Mouse (Mus musculus) adrenal gland, postnatal 25 days (tissue): ENCODE results near the gene Zfp113. TPM values are rescaled to one million over a fixed set of nuclear protein-coding genes. Genes with fewer than 3 reads are reported as not detected.
A peak's percentile ranks its signal among the peaks of the same experiment; 100 is the strongest.

Source experiments
- DNase-seq: peaks from one replicate; pipeline ENCODE4 v3.0.0; 2021; ENCODE audit warnings: mixed read lengths
- long read RNA-seq: library from polyadenylated mRNA; stranded (forward); transcript quantifications from one replicate; pipeline ENCODE4 v2.0.0, GENCODE M21; 2021
- total RNA-seq: library from RNA; stranded (reverse); gene quantifications from 2 replicates; pipeline ENCODE4 v1.2.3, GENCODE M21; 2021

The Zfp113 gene
- 11.4 and 14.1 TPM in 2 replicates for total RNA-seq
- long read RNA-seq, full-length matches to known transcripts = 5 of 6 reads
- long read RNA-seq, partial matches to known transcripts = 0 of 6 reads
- long read RNA-seq, other reads (novel, unspliced or antisense) = 1 of 6 reads

DNA sequence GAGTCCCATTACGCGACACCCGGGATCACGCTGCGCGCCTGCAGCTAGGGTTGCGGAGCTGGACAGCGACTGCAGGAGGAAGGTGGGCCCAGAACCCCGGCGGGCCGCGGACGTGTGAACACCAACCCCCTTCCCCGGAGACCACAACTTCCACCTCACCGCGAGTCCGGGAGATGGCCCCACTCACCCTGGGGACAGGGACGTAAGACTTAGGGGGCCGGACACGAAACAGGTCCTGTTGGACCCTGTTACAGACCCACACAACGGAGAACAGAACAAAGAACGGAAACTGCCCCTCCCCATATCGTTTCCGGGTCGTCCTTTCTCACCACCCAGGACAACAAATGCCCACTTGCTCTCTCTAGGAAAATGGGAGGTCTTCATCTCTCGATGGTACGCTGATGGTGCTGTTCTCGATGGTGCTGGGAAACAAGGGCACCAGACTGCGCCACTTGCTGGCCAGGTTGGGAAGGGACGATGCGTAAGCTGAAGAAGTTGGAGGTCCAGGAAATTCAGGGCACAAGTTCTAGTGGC lies at the start of gene Zfp113:
Gene Zfp113, minus strand, starts transcription at position 302 of the 534 bp plus-strand sequence.
- peak; percentile 76 for DNase-seq

GRCm38 (mm10) chr5:138202086-138202485 lies 46.5 kb upstream of the Zfp113 start:
- DNase-seq = no peak

GRCm38 (mm10) chr5:138199576-138199975 lies 44.0 kb upstream of the Zfp113 start:
- no peak for DNase-seq

GRCm38 (mm10) chr5:138195463-138195862 lies 39.9 kb upstream of the Zfp113 start:
- DNase-seq = no peak

DNA sequence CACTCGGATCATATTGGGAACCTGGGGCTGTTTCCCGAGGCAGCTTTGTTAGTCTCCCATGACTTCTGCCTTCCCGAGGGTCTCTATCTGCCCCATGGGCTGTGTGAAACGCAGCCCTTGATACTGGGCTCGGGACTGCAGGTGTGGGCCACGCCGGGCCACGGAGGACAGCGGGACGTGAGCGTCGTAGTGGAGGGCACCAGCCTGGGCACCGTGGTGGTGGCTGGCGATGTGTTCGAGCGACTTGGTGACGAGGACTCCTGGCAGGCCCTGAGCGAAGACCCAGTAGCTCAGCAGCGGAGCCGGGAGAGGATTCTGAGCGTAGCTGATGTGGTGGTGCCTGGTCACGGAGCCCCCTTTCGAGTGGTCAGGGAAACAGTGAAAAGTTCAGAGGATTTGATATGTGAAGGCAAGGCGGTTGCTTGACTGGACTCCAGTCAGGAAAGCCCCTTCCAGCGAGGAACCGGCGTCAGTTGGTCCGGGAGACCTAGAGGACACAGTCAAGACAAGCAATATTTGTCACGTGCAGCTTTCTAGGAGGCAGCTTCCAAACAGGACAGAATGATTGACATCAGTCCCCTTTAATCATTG lies 39.3 kb upstream of the Zfp113 start:
- peak; percentile 38 for DNase-seq

- DNase-seq = peak; percentile 74
Measured at GRCm38 (mm10) chr5:138193771-138194727, 38.5 kb upstream of the Zfp113 start, which contains the start of gene Mblac1. TSS of gene Mblac1 (plus strand) at chr5:138194314.

DNA sequence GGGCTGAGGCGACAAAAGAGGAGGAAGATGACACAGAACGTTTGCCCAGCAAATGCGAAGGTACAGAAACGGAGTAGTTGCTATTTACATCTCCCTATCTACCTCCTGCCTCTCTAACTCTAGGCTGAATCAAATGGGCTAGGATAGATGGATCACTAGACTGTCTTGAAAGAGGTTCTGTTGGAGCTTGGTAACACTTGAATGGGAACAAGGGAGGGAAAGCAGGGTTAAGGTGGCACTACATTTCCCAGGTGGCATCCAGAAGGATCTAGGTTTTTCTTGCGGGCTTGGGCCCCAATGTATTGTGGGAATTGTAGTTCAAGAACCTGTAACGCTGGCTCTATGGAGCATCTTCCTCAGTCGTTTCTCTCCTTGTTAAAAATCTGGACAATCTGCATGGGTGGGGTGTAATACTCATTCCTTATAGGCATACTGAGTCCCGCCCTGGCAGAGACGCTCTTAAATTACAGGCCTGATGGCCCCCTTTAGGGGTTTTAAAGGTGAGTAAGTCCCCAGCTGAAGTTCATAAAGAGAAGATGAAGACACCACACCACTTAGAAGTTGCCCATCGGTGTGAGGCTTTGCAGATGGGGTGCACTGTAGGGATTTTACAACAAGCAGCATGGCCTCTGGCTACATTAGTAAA lies 32.2 kb upstream of the Zfp113 start:
- DNase-seq = peak; percentile 31

DNA sequence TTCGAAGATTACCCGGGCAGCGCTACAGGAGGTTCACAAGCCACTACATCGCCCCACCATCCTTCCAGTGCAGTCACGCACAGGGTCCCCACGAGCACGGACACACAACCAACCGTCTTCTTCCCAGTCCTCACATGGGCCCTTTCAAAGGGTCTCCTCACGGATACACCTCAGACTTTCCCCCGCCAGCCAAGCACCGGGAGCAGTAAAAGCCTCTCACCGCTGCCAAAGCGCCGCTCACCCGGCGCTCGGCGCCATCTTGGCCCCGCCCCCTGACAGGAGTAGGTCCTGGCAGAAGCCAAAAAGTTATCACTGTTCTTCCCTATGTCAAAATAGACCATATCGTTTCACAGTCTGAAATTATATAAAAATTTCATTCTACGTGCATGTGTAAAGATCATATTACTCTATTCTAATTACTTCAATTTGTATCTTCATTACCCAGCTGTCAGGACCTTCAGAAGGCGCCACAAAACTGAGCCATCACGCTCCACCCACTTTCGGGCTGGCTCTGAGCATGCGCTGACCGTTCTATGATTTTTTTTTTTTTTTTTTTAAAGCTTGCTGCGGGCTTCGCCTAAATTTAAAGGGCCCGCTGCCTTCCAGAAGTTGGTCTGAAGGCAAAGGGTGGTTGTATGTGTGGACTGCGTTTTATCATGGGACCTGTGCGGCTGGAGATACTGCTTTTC lies 31.6 kb upstream of the Zfp113 start, which contains the start of the genes Taf6 and Cnpy4:
Gene Taf6, minus strand, starts transcription at position 502 of the 689 bp plus-strand sequence.
Gene Cnpy4, plus strand, starts transcription at position 536 of the 689 bp plus-strand sequence.
- peak; percentile 81 for DNase-seq

DNA sequence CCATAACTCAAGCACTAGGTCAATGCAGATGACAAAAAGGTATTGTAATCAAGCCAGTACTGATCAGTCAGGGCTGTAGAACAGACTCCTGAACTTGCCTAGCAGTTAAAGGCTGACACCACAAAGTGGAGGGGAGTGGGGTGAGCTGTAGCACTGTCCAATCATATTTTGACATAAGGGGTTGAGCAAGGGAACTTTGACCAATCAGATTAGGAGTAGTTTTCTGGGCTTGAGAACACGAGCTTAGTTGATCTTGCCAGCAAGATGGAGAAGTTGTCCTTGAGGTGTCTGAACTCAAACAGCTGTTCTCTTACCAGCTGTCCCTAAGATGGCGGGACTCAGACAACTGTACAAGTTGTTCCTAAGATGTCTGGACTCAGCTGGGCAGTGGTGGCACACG lies 17.7 kb upstream of the Zfp113 start:
- no peak for DNase-seq

DNA sequence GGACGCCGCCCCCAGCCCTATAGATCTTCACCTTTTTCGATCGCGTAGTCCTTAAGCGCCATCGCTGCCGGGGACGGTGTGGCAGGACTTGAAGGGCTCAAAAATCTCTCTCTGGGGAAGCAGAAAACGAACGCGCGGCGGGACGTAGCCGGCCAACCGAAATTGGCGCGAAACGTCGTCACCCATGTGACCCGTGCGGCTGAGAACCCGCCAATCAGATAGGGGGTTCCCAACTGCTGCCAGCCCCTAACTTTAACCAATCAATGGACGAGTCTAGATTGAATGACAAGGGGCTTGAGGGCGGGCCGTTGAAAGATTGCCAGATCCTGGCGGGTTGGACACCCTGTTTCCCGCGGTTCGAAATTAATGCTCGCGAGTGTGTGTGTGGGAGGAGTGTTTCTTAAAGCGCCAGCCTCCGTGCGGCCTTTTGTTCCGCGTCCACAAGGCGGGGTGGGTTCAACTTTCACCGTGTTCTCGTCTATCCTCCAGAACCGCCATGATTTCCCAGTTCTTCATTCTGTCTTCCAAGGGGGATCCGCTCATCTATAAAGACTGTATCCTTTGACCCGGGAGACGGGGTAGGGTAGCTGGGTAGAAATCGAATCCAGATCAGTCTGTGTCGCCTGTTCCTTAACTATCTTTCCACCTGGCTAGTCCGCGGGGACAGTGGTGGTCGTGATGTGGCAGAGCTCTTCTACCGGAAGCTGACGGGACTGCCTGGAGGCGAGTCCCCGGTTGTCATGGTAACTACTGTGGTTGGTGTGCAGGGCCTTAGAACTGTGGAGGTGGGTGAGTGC lies 16.3 kb upstream of the Zfp113 start, which contains the start of the genes Ap4m1 and Mcm7:
Gene Ap4m1, plus strand, starts transcription at position 308 of the 797 bp plus-strand sequence.
Gene Mcm7, minus strand, starts transcription at position 728 of the 797 bp plus-strand sequence.
- peak; percentile 95 for DNase-seq

DNA sequence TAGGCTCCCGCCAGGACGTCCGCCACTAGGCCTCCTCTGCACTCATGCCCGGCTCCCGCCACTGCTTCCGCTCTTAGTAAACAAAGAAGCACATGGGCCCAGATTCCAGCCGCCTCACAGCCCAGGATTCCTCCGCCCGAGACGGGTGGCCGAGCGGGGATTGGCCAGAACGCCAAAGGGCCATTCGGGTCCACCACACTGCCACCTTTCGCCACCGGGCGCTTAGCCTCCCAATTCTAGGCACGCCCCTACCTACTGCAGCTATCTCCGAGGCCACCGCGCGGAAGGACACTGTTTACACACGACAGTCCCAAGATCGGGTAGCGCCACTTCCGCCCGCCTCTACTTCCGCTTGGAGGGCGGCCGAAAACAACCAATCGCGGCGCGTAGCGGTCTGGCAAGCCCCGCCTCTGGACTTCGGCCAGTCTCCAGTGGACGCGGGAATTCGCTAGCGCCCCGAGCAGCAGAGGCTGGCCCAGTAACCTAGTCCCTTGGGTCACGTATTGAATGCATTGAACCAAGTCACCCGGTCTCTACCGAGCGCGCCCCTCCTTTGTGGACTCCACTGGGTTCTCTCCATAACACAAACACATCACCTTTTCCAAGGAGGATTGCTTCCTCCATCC lies 15.5 kb upstream of the Zfp113 start:
- DNase-seq = peak; percentile 97

DNA sequence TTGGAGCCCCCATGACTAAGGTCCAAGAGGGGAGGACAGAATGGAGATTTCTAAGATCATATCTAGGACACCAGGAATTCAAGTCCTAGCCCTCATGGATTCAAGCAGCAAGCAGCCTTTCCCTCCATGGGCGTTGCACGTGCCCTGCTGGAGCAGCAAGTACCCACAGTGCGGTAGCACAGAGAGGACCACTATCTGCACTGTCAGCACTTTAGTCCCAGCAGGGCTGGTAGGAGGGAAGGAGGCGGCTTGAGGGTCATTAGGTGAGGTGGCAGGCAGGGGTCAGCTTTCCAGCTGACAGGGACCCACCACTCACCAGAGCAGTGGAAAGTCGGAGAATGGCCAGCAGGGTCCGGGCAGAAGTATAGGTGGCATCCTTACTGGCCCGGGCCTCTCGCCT lies 10.1 kb upstream of the Zfp113 start:
- no peak for DNase-seq

- DNase-seq = no peak
Measured at GRCm38 (mm10) chr5:138163610-138164009, 8.1 kb upstream of the Zfp113 start.

- no peak for DNase-seq
Measured at GRCm38 (mm10) chr5:138163046-138163445, 7.5 kb upstream of the Zfp113 start.

DNA sequence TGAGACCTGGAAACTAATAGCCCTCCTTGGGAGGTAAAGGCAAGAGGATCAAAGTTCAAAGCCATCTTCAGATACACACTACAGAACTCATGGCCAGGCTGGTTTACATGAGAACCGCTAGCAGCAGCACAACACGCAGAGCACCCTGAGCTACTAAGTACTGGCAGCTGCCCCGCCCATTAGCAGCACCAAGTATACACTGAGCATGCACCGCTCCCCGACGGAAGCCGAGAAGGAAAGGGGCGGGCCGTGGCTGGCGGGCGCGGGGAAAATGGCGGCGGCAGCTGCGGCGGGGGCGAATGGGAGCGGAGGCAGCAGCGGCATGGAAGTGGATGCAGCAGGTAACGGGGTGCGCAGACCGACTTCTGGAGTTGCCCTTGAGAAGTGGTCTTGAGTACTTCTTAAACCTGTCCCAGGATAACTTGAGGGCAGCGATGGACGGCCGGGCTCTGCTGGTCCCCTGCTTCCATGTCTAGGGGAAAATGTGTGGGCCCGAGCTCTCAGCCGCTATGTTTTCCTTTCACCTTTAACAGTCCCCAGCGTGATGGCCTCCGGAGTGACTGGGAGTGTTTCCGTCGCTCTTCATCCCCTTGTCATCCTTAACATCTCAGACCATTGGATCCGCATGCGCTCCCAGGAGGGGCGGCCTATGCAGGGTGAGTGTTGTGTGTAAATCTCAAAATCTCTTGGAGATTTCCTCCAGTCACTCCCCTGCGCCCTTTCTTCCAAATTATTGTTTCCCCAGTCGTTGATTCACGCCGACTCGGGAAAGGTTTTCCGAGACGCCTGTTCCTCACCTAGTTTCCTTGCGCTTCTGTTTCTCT lies 5.5 kb upstream of the Zfp113 start, which contains the start of gene Cops6:
Gene Cops6, plus strand, starts transcription at position 230 of the 824 bp plus-strand sequence.
- peak; percentile 95 for DNase-seq

- no peak for DNase-seq
Measured at GRCm38 (mm10) chr5:138160224-138160762, 4.7 kb upstream of the Zfp113 start.

DNA sequence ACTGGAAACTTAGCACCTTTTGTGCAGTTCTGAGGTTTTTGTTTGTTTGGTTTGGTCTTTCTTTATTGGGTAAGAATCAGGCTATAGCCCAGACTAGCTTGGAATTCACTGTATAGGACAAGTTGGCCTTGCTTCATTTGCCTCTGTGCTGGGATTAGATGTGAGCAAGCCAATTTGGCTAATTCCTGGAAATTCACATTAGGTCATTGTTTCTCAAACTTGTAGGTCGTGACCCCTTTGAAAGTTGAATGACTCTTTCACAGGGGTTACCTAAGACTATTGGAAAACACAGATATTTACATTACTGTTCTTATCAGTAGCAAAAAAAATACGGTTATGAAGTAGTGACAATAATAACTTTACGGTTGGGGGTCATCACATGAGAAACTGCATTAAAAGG lies 1.2 kb downstream of the Zfp113 start:
- no peak for DNase-seq

DNA sequence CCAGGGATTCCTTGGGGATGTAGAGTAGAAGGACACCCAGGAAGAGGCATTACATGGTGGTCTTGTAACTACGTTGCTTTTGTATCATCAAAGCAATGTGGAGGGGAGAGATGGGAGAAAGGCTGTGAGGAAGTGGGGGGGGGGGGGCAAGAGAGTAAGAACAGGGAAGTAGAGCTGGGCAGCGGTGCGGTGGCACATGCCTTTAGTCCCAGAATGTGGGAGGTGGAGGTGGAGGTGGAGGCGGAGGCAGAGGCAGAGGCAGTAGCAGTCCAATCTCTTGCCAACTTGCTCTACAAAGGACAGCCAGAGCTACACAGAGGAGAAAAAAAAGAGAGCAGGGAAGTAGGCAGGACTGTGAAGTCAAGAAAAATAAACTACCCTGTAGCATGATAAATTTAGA lies 17.0 kb downstream of the Zfp113 start:
- no peak for DNase-seq
